Mouse (Mus musculus): ENCODE measurements at regions not wholly inside any gene's neighbourhood (a gene's known extent, or its start where the extent isn't known, plus 50 kb on each side); places are given as distances from the start of the nearest gene placed in this dataset.
A peak's percentile ranks its signal among the peaks of the same experiment; 100 is the strongest.

DNA sequence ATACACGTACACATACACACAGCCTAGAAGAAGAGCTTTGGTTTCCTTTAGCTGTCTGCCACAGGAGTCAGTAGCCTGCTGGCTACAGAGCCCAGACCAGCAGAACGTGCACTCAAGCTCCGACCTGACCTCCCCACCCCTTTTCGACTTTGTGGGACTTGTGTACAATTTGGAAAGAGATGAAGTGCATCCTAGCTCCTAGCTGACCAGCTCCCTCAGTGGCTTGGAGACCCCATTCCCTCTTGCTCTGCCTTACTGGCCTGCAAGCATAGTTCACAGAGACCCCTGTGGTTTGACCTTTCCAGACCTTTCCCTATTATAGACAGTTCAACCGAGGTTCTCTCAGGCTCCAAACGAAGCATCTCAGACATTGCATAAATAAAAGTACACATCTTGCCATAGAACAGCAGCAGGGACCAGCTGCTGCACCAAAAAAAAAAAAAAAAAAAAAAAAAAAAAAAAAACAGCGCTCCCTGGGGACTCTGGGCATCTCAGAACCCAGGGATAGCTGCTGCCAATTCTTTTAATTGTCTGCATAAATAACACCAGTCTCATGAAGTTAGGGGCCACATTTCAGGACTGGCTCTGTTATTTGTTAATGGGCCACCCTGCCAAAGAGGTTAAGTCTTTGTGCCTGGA lies 188.2 kb upstream of the Ankrd55 start:
- peak overlapping the region; percentile 50 for H3K4me3 ChIP-seq (ENCODE audit: low read length)
- peaks cover 9% of the 10 kb centered on the region for H3K4me1 ChIP-seq (ENCODE audit: control insufficient read depth, insufficient read depth, low read depth, low read length)
- peak overlapping the region; percentile 70 for H3K9ac ChIP-seq (ENCODE audit: low read depth, low read length)
- ATAC-seq = peak; percentile 21
- H3K36me3 ChIP-seq (ENCODE audit: control insufficient read depth, insufficient read depth, low read length) = no peaks in the 10 kb centered on the region
- peak overlapping the region; percentile 70 for H3K4me2 ChIP-seq (ENCODE audit: low read length)
- H3K27me3 ChIP-seq (replicated peaks; ENCODE audit: control insufficient read depth, insufficient read depth, low read length) = no peaks in the 10 kb centered on the region
- peak overlapping the region; percentile 87 for H3K27ac ChIP-seq (ENCODE audit: low read depth, low read length)
- 28% methylated on average over 7 of the region's 7 CpGs for WGBS
- no peaks in the 10 kb centered on the region for H3K9me3 ChIP-seq (ENCODE audit: control insufficient read depth, low read length)

DNA sequence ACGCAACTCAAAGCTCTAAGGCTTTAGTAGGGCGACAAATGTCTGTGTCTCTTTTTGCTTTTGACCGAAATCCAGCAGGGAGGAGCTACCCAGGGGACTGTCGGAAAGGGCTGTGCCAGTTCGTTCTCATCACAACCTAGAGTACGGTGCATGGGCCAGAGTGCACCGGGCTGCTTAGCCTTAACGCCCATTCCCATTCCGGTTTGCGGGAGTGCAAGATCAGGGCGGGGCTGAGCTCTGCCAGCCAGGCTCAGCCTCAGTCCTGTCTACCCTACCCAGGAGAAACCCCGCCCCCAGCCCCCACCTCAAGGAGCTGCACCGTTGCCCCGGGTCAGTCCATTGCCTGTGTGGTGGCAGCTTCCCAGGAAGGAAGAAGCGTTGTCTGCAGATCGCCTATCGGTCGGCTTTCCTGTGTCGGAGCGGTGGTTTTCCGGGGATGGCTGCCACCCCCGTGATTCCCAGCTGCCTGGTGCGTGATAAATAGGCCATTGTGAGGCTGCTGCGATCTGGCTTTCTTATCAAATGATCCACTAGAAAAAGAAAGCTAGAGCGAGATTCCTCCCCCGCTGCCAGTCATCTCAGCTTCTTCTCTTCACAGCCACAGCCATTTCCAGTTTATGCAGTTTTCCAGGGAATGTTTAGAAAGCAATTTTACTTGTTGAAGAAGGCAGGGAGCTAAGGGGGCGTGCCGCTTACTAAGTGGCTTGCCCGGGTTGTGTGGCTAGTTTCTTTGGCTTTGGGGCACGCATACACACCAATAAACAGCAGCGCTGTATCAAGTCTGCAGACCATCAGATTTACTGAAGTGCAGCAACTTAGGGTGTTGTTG lies 187.4 kb upstream of the Ankrd55 start:
- peak overlapping the region; percentile 87 for H3K27ac ChIP-seq (ENCODE audit: low read depth, low read length)
- no peaks in the 10 kb centered on the region for H3K9me3 ChIP-seq (ENCODE audit: control insufficient read depth, low read length)
- peak overlapping the region; percentile 50 for H3K4me3 ChIP-seq (ENCODE audit: low read length)
- H3K4me1 ChIP-seq (ENCODE audit: control insufficient read depth, insufficient read depth, low read depth, low read length) = peaks cover 9% of the 10 kb centered on the region
- H3K4me2 ChIP-seq (ENCODE audit: low read length) = peak overlapping the region; percentile 70
- H3K27me3 ChIP-seq (replicated peaks; ENCODE audit: control insufficient read depth, insufficient read depth, low read length) = no peaks in the 10 kb centered on the region
- peak; percentile 95 for ATAC-seq
- 2% methylated on average over 31 of the region's 31 CpGs for WGBS
- peak overlapping the region; percentile 70 for H3K9ac ChIP-seq (ENCODE audit: low read depth, low read length)
- no peaks in the 10 kb centered on the region for H3K36me3 ChIP-seq (ENCODE audit: control insufficient read depth, insufficient read depth, low read length)

DNA sequence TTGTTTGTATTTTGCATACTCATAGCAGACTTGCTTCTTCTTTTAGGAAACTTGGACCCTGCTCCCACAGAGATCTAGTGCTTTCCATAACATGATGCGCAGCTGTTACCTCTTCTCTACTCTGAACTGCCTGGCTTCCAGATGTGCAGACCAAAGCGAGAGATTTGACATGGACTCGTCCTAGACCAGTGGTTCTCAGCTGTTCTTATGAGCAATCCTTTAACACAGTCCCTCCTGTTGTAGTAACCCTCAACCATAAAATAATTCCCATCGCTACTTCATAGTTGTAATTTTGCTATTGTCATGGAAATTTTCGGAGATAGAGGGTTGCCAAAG lies 186.9 kb upstream of the Ankrd55 start:
- Histone ChIP-seq H3K4me1 (ENCODE audit: control insufficient read depth, insufficient read depth, low read depth, low read length) (peaks cover 9% of the 10 kb centered on the region), H3K4me3 (ENCODE audit: low read length) (peak overlapping the region; percentile 50), H3K9me3 (ENCODE audit: control insufficient read depth, low read length) (no peaks in the 10 kb centered on the region), H3K36me3 (ENCODE audit: control insufficient read depth, insufficient read depth, low read length) (no peaks in the 10 kb centered on the region), H3K27me3 (replicated peaks; ENCODE audit: control insufficient read depth, insufficient read depth, low read length) (no peaks in the 10 kb centered on the region), H3K4me2 (ENCODE audit: low read length) (peak overlapping the region; percentile 70), H3K27ac (ENCODE audit: low read depth, low read length) (peak overlapping the region; percentile 87), H3K9ac (ENCODE audit: low read depth, low read length) (peak overlapping the region; percentile 70; the same call in 1 of the 2 replicates)
- peak; percentile 22; the same call in 1 of the 2 replicates for ATAC-seq
- 31% methylated on average over 5 of the region's 5 CpGs for WGBS

DNA sequence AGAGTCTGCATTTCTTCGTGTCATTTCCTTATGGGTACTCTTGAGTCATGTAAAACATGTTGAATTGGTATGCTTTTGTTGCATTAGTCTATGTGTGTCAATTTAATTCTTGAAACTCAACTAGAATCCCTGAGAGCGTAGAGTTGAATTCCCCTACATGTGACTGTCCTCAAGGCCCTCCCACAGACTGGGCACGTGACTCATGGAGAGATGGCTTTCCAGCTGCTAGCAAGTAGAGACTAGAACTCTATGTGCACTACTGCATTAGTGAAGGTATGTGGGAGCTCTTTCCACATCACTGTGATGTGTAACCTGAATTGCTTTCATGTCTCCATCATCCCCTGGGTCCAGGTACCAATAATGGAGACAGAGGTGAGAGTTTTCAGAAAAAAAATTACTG lies 182.3 kb upstream of the Ankrd55 start:
- no peak overlapping the region for H3K9ac ChIP-seq (ENCODE audit: low read depth, low read length)
- H3K27ac ChIP-seq (ENCODE audit: low read depth, low read length) = no peak overlapping the region
- H3K4me1 ChIP-seq (ENCODE audit: control insufficient read depth, insufficient read depth, low read depth, low read length) = peaks cover 5% of the 10 kb centered on the region
- H3K36me3 ChIP-seq (ENCODE audit: control insufficient read depth, insufficient read depth, low read length) = no peaks in the 10 kb centered on the region
- no peak overlapping the region for H3K4me3 ChIP-seq (ENCODE audit: low read length)
- H3K27me3 ChIP-seq (replicated peaks; ENCODE audit: control insufficient read depth, insufficient read depth, low read length) = no peaks in the 10 kb centered on the region
- ATAC-seq = no peak
- 93% methylated on average over 3 of the region's 3 CpGs for WGBS
- H3K9me3 ChIP-seq (ENCODE audit: control insufficient read depth, low read length) = no peaks in the 10 kb centered on the region
- H3K4me2 ChIP-seq (ENCODE audit: low read length) = no peak overlapping the region

DNA sequence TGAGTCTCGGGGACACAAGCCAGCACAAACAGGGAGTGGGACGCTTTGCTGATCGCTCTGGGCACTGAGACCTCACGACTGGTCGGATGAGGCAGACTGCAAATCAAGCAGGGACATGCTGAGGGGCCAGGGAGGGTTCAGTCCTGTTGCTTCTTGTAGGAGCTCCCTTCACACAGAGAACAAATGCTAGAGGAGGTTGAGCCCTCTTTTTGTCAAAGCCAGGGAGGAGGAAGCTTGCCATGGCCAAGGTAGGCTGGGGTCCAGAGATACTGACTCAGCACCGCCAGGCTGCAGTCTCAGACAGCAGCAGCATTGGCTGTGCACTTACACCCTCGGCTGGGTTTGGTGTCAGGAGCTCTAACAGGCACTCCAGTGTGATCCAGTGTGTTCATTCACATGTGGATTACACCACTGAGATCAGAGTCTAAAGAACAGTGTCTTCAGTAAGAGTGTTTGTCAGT lies 173.5 kb upstream of the Ankrd55 start:
- Histone ChIP-seq H3K9me3 (ENCODE audit: control insufficient read depth, low read length) (no peaks in the 10 kb centered on the region), H3K4me3 (ENCODE audit: low read length) (no peak overlapping the region), H3K27me3 (replicated peaks; ENCODE audit: control insufficient read depth, insufficient read depth, low read length) (no peaks in the 10 kb centered on the region), H3K36me3 (ENCODE audit: control insufficient read depth, insufficient read depth, low read length) (no peaks in the 10 kb centered on the region), H3K4me1 (ENCODE audit: control insufficient read depth, insufficient read depth, low read depth, low read length) (peaks cover 7% of the 10 kb centered on the region; the same call in 1 of the 2 replicates), H3K4me2 (ENCODE audit: low read length) (no peak overlapping the region), H3K9ac (ENCODE audit: low read depth, low read length) (no peak overlapping the region), H3K27ac (ENCODE audit: low read depth, low read length) (no peak overlapping the region)
- no peak for ATAC-seq
- WGBS = 81% methylated on average over 7 of the region's 7 CpGs

DNA sequence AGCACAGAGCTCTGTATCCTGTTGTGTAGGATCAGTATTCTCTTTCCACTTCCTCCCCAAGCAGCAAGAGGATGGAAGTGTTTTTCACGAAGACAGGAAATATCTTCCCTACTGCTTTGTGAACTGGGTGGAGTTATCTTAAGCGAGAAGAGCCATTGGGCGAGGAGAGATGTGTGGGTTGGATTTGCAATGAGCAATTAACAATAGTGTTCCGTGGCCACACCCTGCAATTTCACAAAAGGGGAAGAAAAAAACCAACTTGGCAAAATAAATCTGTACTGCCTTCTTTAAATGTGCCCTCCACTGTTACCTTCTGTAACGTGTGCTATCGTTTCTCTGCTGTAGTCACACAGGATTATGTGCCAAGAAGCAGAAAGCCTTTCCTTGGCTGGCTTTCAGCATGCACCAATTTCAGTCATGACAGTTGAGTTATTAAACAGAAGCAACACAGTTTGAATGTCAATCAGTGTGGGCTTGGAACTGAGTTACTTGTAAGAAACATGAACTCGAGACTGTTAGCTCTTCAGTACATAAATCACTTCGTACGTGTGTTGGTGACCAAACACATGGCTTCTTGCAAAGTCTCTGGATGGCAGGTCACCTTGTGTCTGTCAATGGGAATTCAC lies 172.0 kb upstream of the Ankrd55 start:
- no peaks in the 10 kb centered on the region for H3K27me3 ChIP-seq (replicated peaks; ENCODE audit: control insufficient read depth, insufficient read depth, low read length)
- no peak overlapping the region for H3K4me2 ChIP-seq (ENCODE audit: low read length)
- no peak overlapping the region for H3K4me3 ChIP-seq (ENCODE audit: low read length)
- H3K27ac ChIP-seq (ENCODE audit: low read depth, low read length) = no peak overlapping the region
- H3K9me3 ChIP-seq (ENCODE audit: control insufficient read depth, low read length) = no peaks in the 10 kb centered on the region
- no peak overlapping the region for H3K9ac ChIP-seq (ENCODE audit: low read depth, low read length)
- no peaks in the 10 kb centered on the region for H3K36me3 ChIP-seq (ENCODE audit: control insufficient read depth, insufficient read depth, low read length)
- 56% methylated on average over 9 of the region's 9 CpGs for WGBS
- peaks cover 7% of the 10 kb centered on the region; the same call in 1 of the 2 replicates for H3K4me1 ChIP-seq (ENCODE audit: control insufficient read depth, insufficient read depth, low read depth, low read length)
- peak; percentile 53 for ATAC-seq

DNA sequence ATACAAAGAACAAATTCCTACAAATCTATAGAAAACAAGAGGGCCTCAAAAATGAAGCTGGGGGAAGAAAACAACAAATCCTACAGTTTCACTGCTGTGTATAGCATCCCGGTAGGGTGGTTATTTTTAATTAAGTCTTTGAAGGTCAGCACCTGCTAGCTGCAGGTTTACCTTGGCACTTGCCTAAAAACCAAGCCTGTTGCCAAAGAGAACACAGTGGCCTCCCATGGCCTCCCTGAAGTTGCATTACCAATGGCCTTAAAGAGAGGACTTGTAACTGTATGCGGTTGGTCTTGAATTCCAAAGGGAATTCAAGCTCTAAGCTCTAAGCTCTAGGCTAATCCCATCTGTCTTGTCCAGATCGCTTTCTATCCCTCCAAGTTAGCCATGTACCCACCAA lies 169.7 kb upstream of the Ankrd55 start:
- WGBS = 82% methylated on average over 3 of the region's 3 CpGs
- H3K4me1 ChIP-seq (ENCODE audit: control insufficient read depth, insufficient read depth, low read depth, low read length) = peaks cover 7% of the 10 kb centered on the region; the same call in 1 of the 2 replicates
- H3K9ac ChIP-seq (ENCODE audit: low read depth, low read length) = no peak overlapping the region
- H3K36me3 ChIP-seq (ENCODE audit: control insufficient read depth, insufficient read depth, low read length) = no peaks in the 10 kb centered on the region
- no peak overlapping the region for H3K4me3 ChIP-seq (ENCODE audit: low read length)
- no peaks in the 10 kb centered on the region for H3K27me3 ChIP-seq (replicated peaks; ENCODE audit: control insufficient read depth, insufficient read depth, low read length)
- no peak overlapping the region for H3K27ac ChIP-seq (ENCODE audit: low read depth, low read length)
- no peak overlapping the region for H3K4me2 ChIP-seq (ENCODE audit: low read length)
- ATAC-seq = no peak
- no peaks in the 10 kb centered on the region for H3K9me3 ChIP-seq (ENCODE audit: control insufficient read depth, low read length)

DNA sequence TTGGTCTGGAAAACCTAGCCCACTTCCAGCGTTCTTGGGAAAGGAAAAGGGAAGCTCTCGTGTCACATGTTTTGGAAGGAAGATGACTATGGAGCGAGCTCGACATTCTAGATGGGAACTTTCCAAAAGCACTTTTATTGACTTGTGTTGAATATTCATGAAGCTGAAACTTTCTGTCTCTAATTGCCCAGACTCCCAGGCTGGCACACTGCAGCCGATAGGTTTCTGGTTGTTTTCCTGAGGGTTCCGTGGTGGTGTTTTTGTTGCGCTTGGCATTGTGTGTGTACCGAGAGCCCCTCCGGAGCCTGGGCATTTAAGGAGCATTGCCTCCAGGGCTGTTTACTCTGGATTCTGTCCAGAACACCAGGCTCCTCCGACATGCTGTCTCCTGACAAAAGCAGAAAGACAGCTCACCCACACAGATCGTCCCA lies 168.6 kb upstream of the Ankrd55 start:
- ATAC-seq = peak; percentile 83
- Histone ChIP-seq H3K27ac (ENCODE audit: low read depth, low read length) (no peak overlapping the region), H3K4me1 (ENCODE audit: control insufficient read depth, insufficient read depth, low read depth, low read length) (peaks cover 7% of the 10 kb centered on the region; the same call in 1 of the 2 replicates), H3K4me3 (ENCODE audit: low read length) (no peak overlapping the region), H3K4me2 (ENCODE audit: low read length) (no peak overlapping the region), H3K27me3 (replicated peaks; ENCODE audit: control insufficient read depth, insufficient read depth, low read length) (no peaks in the 10 kb centered on the region), H3K9me3 (ENCODE audit: control insufficient read depth, low read length) (no peaks in the 10 kb centered on the region), H3K36me3 (ENCODE audit: control insufficient read depth, insufficient read depth, low read length) (no peaks in the 10 kb centered on the region), H3K9ac (ENCODE audit: low read depth, low read length) (no peak overlapping the region)
- 32% methylated on average over 11 of the region's 11 CpGs for WGBS

DNA sequence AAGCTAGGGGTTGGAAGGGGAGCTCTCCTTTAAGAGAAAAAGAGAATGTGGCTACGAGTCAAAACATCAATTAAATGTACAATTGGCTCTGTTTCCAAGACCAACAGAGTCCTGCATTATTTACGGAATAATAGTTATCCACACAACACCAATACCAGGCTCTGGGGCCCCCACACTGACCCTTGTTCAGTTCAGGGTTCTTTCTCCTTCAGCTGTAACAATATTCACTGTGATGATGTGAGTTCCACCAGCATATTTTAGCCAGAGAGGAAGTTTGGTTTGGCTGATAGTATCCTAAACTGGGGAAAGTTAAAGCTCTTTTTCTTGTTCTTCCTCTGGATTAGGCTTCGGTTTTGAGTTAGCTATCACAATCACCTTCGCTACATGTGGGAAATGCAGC lies 167.9 kb upstream of the Ankrd55 start:
- H3K4me3 ChIP-seq (ENCODE audit: low read length) = no peak overlapping the region
- no peak overlapping the region for H3K27ac ChIP-seq (ENCODE audit: low read depth, low read length)
- H3K4me2 ChIP-seq (ENCODE audit: low read length) = no peak overlapping the region
- no peak overlapping the region for H3K9ac ChIP-seq (ENCODE audit: low read depth, low read length)
- peaks cover 7% of the 10 kb centered on the region; the same call in 1 of the 2 replicates for H3K4me1 ChIP-seq (ENCODE audit: control insufficient read depth, insufficient read depth, low read depth, low read length)
- no peak for ATAC-seq
- no peaks in the 10 kb centered on the region for H3K36me3 ChIP-seq (ENCODE audit: control insufficient read depth, insufficient read depth, low read length)
- H3K27me3 ChIP-seq (replicated peaks; ENCODE audit: control insufficient read depth, insufficient read depth, low read length) = no peaks in the 10 kb centered on the region
- WGBS = 57% methylated on average over 4 of the region's 4 CpGs
- H3K9me3 ChIP-seq (ENCODE audit: control insufficient read depth, low read length) = no peaks in the 10 kb centered on the region
